Mouse (Mus musculus) adrenal gland, postnatal 14 days (tissue): ENCODE results near the gene Rpl3l. TPM values are rescaled to one million over a fixed set of nuclear protein-coding genes. Genes with fewer than 3 reads are reported as not detected.
"Not testable (repeated sequence)": the region's sequence is repeated elsewhere in the genome, so short reads cannot be mapped to it uniquely, and the experiment has no call there.

Experiments
- DNase-seq: peaks from one replicate; pipeline ENCODE4 v3.0.0; 2021; ENCODE audit warnings: mixed read lengths
- total RNA-seq: library from RNA; stranded (reverse); gene quantifications from 2 replicates; pipeline ENCODE4 v1.2.3, GENCODE M21; 2021

Gene Rpl3l
- total RNA-seq, 1 experiment from 2014 or later, result not detected

DNA sequence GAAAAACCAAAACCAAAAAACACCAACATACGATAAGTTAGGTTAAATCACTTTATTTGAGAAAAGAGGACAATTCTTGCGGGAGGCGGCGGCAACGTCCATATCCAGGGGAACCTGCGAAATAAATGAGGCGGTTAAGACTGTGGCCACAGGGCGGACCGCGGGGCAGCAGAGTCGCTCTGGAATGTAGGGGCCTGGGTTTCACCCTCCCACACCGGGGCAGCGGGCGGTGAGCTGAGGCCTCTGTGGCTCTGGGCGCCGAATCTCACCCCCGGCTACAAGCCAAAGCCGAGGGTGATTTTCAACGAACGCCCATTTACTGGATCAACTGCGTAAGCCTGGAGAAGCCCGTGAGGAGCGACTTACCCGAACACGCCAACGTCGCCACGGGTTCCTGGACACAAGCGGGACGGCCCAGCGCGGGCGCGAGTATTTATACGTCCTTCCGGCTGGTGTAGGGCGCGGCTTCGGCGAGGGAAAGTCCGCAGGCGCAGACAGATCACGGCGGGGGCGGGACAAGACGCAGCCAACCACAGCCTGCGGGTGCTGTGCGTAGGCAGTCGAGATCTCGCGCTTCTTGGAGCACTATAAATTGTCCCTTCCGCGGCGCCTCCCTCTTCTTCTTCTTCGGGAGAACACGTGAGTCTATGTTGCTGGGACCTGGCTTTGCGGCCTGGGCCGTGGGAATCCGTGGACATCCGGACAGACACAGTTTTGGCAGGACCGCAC, 8.0 kb upstream of the Rpl3l start:
- DNase-seq, result peak; percentile 99

GRCm38 (mm10) chr17:24720616-24721015, 7.0 kb upstream of the Rpl3l start:
- peak; percentile 57 for DNase-seq

GRCm38 (mm10) chr17:24721383-24721955, 6.2 kb upstream of the Rpl3l start:
- not testable (repeated sequence) for DNase-seq

DNA sequence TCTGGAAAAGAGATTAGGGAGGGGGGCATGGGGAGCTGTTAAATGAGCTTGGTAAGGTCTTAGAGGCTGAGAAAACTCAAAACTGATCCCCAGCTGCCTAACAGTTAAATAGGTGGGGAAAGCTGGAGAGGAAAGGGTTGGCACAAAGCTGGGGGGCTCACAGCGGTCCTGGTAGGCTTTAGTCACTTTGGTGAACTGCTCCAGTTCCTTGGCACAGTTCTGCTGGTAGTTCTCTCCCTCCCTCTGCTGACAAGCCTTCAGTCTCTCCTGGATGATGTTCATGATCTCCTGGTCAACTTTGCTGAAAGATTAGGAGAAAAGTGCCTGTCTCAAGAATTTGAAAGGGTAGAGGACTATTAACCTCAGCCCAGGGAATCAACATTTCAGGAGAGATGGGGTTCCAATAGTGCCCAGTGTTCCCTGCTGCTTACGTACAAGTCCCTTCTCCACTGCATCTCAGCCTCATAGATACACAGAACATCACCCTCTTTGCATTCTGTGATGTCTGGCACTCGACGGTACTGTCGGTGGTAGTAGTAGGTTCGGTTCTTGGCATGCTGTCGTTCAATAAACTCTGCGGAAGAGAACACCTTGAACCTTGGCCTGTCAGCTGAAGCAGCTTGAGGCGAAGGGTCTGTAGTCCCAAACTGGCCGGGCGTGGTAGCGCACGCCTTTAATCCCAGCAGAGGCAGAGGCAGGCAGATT, 5.2 kb upstream of the Rpl3l start:
- DNase-seq, result no peak

DNA sequence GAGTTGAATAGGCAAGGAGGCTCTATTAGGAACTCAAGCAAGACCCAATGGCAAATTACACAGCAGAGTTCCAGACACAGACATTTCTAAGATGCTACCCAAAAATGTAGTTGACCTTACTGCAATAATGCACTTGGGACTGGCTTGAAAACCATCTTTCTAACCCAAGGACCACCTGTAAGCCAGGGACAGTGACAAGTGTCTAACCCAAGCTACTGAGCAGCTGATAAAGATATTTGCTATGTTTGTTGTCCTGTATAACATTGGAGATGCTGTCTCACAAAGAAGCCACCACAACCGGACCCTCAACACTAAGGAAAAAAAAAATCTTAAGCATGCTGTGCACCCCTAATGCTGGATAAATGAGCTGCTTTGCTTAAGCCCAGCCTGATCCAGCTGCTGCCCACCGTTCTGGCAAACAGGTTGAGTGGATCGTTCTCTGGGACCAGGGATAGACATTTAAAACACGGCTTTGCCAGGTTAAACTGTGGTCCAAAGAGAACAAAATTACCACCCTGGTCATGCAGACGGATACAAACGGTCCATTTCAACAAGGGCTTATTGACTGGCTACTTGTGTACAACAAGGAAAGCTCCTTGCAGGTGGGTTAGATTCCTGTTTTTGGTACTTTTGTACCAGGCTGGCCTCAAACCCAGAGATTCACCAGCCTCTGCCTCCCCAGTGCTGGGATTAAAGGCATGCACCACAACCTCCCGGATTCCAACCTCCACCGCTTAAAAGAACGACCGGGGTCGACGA, 4.3 kb upstream of the Rpl3l start:
- no peak for DNase-seq

DNA sequence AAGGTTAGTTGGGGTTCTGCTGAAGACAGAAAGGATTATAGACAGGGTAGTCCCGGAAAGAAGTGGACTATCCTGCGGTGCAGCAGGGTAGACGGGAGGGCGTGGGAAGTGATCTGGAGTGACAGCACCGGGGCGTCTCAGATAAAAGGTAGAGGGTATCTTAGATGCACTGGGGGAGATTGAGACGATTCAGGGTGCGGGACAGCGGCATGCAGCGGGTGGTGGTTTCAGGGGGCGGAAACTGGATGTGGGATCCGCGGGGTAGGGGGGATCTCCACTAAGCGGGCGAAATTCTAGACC, 3.8 kb upstream of the Rpl3l start:
- peak; percentile 54 for DNase-seq

GRCm38 (mm10) chr17:24724184-24724583, 3.4 kb upstream of the Rpl3l start, which contains the start of gene Ndufb10:
Gene Ndufb10, minus strand, starts transcription at chr17:24724478.
- peak; percentile 98 for DNase-seq

DNA sequence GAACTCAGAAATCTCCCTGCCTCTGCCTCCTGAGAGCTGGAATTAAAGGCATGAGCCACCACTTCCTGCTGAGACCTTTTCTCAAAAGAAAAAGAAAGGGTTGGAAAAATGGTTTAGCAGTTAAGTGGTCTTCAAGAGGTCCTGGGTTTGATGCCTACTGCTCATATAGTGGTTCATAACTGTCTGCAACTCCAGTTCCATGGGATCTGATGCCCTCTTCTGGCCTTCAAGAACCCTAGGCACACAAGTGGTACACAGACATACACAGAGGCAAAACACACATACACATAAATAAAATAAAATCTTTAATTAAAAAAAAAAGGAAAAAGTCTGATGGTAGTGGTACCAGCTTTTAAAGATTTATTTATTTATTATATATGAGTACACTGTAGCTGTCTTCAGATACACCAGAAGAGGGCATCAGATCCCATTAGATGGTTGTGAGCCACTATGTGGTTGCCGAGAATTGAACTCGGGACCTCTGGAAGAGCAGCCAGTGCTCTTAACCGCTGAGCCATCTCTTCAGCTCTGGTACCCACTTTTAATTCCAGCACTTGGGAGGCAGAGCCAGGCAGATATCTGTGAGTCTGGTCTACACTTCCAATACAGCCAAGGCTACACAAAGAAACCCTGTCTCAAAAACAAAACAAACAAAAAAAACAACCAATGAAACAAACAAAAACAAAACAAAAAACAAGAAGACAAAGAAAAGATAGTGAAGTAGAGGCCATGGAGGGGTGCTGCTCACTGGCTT, 1.8 kb upstream of the Rpl3l start:
- DNase-seq, result no peak

DNA sequence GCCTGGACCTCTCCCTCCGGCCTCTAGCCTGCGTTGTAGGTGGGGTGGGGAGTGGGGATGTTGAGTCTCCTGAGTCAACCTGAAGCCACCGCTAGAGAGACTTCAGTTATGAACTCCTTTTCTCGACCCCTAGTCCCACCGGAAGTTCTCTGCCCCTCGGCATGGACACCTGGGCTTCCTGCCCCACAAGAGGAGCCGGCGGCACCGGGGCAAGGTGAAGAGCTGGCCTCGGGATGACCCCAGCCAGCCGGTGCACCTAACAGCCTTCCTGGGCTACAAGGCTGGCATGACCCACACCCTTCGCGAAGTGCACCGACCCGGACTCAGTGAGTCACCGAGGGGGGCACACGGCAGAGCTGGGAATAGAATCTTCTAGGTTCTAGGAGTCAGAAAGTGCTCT, 564 bp downstream of the Rpl3l start:
- no peak for DNase-seq

GRCm38 (mm10) chr17:24729067-24729466, 1.4 kb downstream of the Rpl3l start:
- DNase-seq, result no peak

GRCm38 (mm10) chr17:24730787-24731186, 3.2 kb downstream of the Rpl3l start:
- DNase-seq, result no peak

DNA sequence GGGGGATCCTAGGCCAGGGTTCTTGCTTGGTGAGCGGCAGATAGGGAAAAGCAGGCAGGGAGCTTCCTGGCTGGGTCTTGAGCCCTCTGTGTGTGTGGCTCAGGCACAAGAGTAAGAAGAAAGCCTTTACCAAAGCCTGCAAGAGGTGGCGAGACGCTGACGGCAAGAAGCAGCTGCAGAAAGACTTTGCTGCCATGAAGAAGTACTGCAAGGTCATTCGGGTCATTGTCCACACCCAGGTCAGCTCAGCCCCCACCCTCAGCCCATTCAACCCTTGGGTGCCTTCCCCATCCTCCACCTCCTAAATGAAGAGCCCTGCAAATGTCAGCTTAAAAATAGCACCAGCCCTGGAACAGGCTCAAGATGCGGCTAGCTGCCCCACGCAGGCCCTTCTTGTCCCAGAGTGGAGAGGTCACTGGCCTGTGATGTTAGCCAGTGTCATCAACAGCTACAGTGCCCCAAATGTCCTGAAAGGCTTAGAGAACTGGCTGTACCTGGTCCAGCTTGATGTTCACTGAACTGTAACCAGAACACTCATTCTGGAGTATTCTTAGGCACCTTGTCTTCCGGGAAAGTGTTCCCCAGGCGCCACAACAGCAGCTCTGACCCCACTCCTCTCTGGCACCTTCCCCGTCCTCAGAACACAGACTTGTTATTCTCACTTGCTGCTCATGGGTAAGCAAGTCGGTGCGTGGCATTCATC, 4.8 kb downstream of the Rpl3l start:
- no peak for DNase-seq

GRCm38 (mm10) chr17:24733434-24734050, 5.9 kb downstream of the Rpl3l start:
- DNase-seq, result no peak

- DNase-seq, result no peak
Measured at GRCm38 (mm10) chr17:24734513-24734912, 6.9 kb downstream of the Rpl3l start.

- no peak for DNase-seq
Measured at GRCm38 (mm10) chr17:24735446-24735845, 7.8 kb downstream of the Rpl3l start.

GRCm38 (mm10) chr17:24736330-24737051, 8.9 kb downstream of the Rpl3l start, which contains the start of gene Msrb1:
Gene Msrb1, plus strand, starts transcription at chr17:24736642.
- DNase-seq, result peak; percentile 99

DNA sequence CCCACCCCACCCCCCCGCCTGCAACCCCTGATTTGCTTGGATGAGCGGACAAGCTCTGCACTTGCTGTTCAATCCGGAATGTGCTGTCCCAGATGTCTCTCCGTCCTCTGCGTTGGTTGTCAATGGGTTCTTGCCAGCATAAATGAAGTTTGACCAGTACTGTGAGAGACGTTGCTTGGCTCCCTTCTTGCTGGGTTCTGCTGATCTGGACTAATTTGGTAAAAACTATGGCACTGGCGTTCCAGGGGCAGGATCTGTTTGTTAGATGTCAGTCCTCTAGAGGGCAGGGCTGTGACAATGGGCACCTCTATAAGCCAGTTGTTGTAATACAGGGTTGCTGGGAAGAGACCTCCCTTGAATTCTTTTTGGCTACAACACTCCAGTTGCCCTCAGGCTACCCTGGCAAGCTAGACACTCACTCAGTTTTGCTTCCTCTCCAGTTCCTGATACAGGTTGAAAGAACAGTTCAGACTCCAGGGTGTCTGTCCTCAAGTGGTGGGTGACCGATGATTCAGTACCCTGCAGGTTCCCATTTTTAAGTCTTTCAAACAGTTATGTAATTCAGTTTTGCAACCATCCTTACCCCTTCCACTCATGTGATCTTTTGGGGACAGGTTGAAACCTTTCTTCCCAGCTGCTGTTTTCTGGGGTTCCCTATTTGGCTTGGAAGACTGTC, 9.7 kb downstream of the Rpl3l start:
- peak; percentile 21 for DNase-seq

DNA sequence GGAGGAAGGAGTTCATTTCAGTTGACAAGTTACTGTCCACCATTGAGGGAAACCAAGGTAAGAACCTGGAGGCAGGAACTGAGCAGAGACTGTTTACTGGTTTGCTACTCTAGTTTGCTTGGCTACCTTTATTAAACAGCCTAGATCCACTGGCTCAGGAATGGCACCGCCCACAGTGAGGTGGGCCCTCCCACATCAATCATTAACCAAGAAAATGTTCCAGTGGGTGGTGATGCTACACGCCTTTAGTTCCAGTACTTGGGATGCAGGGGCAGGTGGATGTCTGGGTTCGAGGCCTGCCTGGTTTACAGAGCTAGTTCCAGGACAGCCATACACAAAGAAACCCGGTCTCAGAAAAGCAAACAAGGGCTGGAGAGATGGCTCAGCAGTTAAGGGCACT, 10.6 kb downstream of the Rpl3l start:
- no peak for DNase-seq

GRCm38 (mm10) chr17:24739926-24740325, 12.3 kb downstream of the Rpl3l start:
- no peak for DNase-seq

DNA sequence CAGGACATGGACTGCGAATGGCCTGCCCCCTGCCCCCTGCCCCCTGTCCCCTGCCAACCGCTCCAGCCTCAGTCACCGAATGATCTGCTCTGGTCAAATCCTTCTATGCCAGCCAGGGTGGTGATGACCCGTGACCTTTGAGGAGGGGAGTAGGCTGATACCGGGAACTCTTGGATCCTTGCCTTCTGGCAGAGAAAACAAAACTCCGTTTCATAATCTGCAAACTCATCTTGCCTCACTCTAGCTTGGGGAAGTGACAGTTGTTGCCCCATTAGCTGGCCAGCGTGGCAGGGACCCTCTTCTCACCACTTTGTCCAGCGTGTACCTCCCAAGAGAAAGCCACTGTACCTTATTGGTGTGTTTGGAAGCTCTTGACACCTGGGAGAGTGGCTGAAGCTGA, 14.7 kb downstream of the Rpl3l start:
- DNase-seq, result peak; percentile 45
